Mouse (Mus musculus): ENCODE measurements around the gene Sec14l5.
"Not testable (repeated sequence)": the region's sequence is repeated elsewhere in the genome, so short reads cannot be mapped to it uniquely, and the experiment has no call there.

Sec14l5 gene

GRCm38 (mm10) chr16:5216686-5217085, 69.8 kb downstream of the Sec14l5 start:
- DNase-seq (ENCODE audit: low spot score): no peak

GRCm38 (mm10) chr16:5217341-5218133, 70.6 kb downstream of the Sec14l5 start:
- no peak for DNase-seq (ENCODE audit: low spot score)

GRCm38 (mm10) chr16:5221403-5221802, 74.5 kb downstream of the Sec14l5 start:
- DNase-seq (ENCODE audit: low spot score): no peak

- no peak for DNase-seq (ENCODE audit: low spot score)
Observed at GRCm38 (mm10) chr16:5222140-5222539, 75.2 kb downstream of the Sec14l5 start, which contains the start of gene AU021092. AU021092 (minus strand) TSS chr16:5222299.

- DNase-seq (ENCODE audit: low spot score): not testable (repeated sequence)
Observed at GRCm38 (mm10) chr16:5226534-5226933, 79.6 kb downstream of the Sec14l5 start.

GRCm38 (mm10) chr16:5227501-5227900, 80.6 kb downstream of the Sec14l5 start:
- DNase-seq (ENCODE audit: low spot score): not testable (repeated sequence)

- DNase-seq (ENCODE audit: low spot score): not testable (repeated sequence)
Observed at GRCm38 (mm10) chr16:5228103-5228502, 81.2 kb downstream of the Sec14l5 start.

GRCm38 (mm10) chr16:5232982-5233381, 86.1 kb downstream of the Sec14l5 start:
- no peak for DNase-seq (ENCODE audit: low spot score)

- peak; percentile 92 for DNase-seq (ENCODE audit: low spot score)
Observed at GRCm38 (mm10) chr16:5233418-5234313, 86.8 kb downstream of the Sec14l5 start, which contains the start of gene Alg1. Alg1 (plus strand) TSS chr16:5233621.
